In the genomic region with DNA sequence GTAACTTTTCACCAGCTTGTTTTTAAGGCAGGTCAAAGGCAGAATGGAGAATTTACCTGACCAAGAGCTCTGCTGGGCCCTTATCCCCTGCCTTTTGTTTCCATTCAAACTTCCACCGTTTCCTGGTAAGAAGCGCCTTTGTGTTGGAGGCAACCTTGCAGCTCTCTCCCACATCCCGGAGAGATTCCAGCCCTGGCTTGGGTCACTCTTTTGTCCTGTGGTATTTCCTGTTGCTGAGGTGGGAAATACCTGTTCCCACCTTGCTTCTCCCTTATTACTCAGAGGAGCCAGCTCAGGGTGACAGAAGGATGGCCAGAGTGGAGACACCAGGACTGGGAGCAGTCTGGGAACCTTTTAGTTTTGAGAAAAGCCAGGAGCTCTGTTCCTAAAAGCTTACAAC, we compare ENCODE assay signal across 30 mouse cellular contexts. TPM values are rescaled to one million over a fixed set of nuclear protein-coding genes. Genes with fewer than 3 reads are reported as not detected.
A peak's percentile ranks its signal among the peaks of the same experiment; 100 is the strongest.
DNase-seq lines count a peak whose midpoint lies in the region; ATAC-seq and TF ChIP-seq lines count a peak whose summit lies in the region.
"Had no signal": no experiment of that assay in that cellular context is flagged by ENCODE, and none has a peak within 500 bp of the region (broad histone marks: within the 10 kb centered on the region; RNA-seq: fewer than 3 reads in every experiment).

No protein-coding gene starts in this region.

- 19% methylated on average over 3 of the region's 3 CpGs for WGBS in forebrain, embryonic 10.5 days
- 24% methylated on average over 3 of the region's 3 CpGs for WGBS in forebrain, embryonic 15.5 days
- WGBS in heart, embryonic 12.5 days = 51% methylated on average over 3 of the region's 3 CpGs

- no peaks in the 10 kb centered on the region for H3K9me3 ChIP-seq in forebrain, embryonic 10.5 days
- H3K9me3 ChIP-seq in forebrain, embryonic 15.5 days = no peaks in the 10 kb centered on the region
- no peaks in the 10 kb centered on the region for H3K9me3 ChIP-seq in heart, embryonic 12.5 days (replicated peaks)
- H3K9me3 ChIP-seq in E14TG2a.4 (ENCODE audit: low read length) = peaks cover 10% of the 10 kb centered on the region
- H3K9me3 ChIP-seq: embryonic facial prominence, embryonic 13.5 days; hindbrain, embryonic 12.5 days; liver, embryonic 13.5 days; megakaryocyte, embryonic 14.5 days; midbrain, embryonic 12.5 days; neural tube, embryonic 12.5 days had no signal

- no peak for TF ChIP-seq CTCF in E14TG2a.4 (conservative IDR thresholded peaks at IDR 0.05; ENCODE audit: low read length)

- intact Hi-C loops in left cerebral cortex, postnatal 36 days (cut with DNase I) = loop anchor here (5.0 kb wide), 1 partner anchor 71 kb away; no protein-coding TSS in a partner anchor

- no peaks in the 10 kb centered on the region for H3K27me3 ChIP-seq in forebrain, embryonic 10.5 days (ENCODE audit: poor library complexity, severe bottlenecking)
- no peaks in the 10 kb centered on the region for H3K27me3 ChIP-seq in forebrain, embryonic 15.5 days
- H3K27me3 ChIP-seq in heart, embryonic 12.5 days (replicated peaks) = no peaks in the 10 kb centered on the region
- H3K27me3 ChIP-seq in E14TG2a.4 (ENCODE audit: insufficient read depth, low read length) = no peaks in the 10 kb centered on the region
- H3K27me3 ChIP-seq: embryonic facial prominence, embryonic 13.5 days; hindbrain, embryonic 12.5 days; liver, embryonic 13.5 days; megakaryocyte, embryonic 14.5 days; midbrain, embryonic 12.5 days; neural tube, embryonic 12.5 days had no signal

- no peak for DNase-seq in forebrain, embryonic 10.5 days (ENCODE audit: extremely low spot score, low spot score)
- no peak for DNase-seq in heart, postnatal 4 days
- DNase-seq in ZHBTc4 (ENCODE audit: low read depth, low spot score) = peak; percentile 83
- no peak for DNase-seq in left cerebral cortex, postnatal 36 days (ENCODE audit: low spot score in 2 of 2)
- DNase-seq in kidney, adult 11 months = no peak
- DNase-seq: cerebellum, adult 11-12 months; cerebellum, adult 9-11 months; embryo, embryonic 11 days; forebrain, postnatal 0 days; gastrocnemius, postnatal 25 days; heart, postnatal 14 days; kidney, adult 9 months; kidney, postnatal 10 days; liver, embryonic 13.5 days; lung, postnatal 4 days; right cerebral cortex, postnatal 4 days; thymus, adult 2 months; thymus, postnatal 36 days had no signal

- H3K4me1 ChIP-seq in forebrain, embryonic 10.5 days = peaks cover 13% of the 10 kb centered on the region
- H3K4me1 ChIP-seq in forebrain, embryonic 15.5 days = no peaks in the 10 kb centered on the region
- H3K4me1 ChIP-seq in heart, embryonic 12.5 days (replicated peaks) = peaks cover 19% of the 10 kb centered on the region
- peaks cover 47% of the 10 kb centered on the region for H3K4me1 ChIP-seq in E14TG2a.4 (replicated peaks; ENCODE audit: low read depth, low read length)
- H3K4me1 ChIP-seq: hindbrain, embryonic 12.5 days; megakaryocyte, embryonic 14.5 days; neural tube, embryonic 12.5 days had no signal

- no peak overlapping the region for H3K4me2 ChIP-seq in forebrain, embryonic 15.5 days (replicated peaks)
- H3K4me2 ChIP-seq in heart, embryonic 12.5 days = no peak overlapping the region
- H3K4me2 ChIP-seq: embryonic facial prominence, embryonic 13.5 days; hindbrain, embryonic 12.5 days; liver, embryonic 13.5 days; midbrain, embryonic 12.5 days; neural tube, embryonic 12.5 days had no signal

- no peak for ATAC-seq in forebrain, embryonic 15.5 days (replicated peaks)
- ATAC-seq in heart, embryonic 12.5 days (ENCODE audit: insufficient number of reproducible peaks, low FRiP score) = 0 out of 2 replicates have a peak, but pooled peaks have one; percentile 25
- ATAC-seq: forebrain, postnatal 0 days; intestine, embryonic 16.5 days; lung, postnatal 0 days had no signal

- H3K9ac ChIP-seq in forebrain, embryonic 15.5 days (replicated peaks) = no peak overlapping the region
- H3K9ac ChIP-seq in heart, embryonic 12.5 days = no peak overlapping the region
- H3K9ac ChIP-seq: embryonic facial prominence, embryonic 13.5 days; forebrain, postnatal 0 days; hindbrain, embryonic 12.5 days; liver, embryonic 13.5 days; midbrain, embryonic 12.5 days; neural tube, embryonic 12.5 days had no signal

- no peak overlapping the region for H3K4me3 ChIP-seq in forebrain, embryonic 10.5 days
- H3K4me3 ChIP-seq in forebrain, embryonic 15.5 days = no peak overlapping the region
- no peak overlapping the region for H3K4me3 ChIP-seq in heart, embryonic 12.5 days
- peak overlapping the region; percentile 14; the same call in 1 of the 2 replicates for H3K4me3 ChIP-seq in E14TG2a.4 (replicated peaks; ENCODE audit: low read length)
- H3K4me3 ChIP-seq: embryonic facial prominence, embryonic 13.5 days; hindbrain, embryonic 12.5 days; liver, embryonic 13.5 days; megakaryocyte, embryonic 14.5 days; midbrain, embryonic 12.5 days; myocyte; neural tube, embryonic 12.5 days had no signal

- peak overlapping the region; percentile 33; the same call in 1 of the 2 replicates for H3K27ac ChIP-seq in forebrain, embryonic 10.5 days
- H3K27ac ChIP-seq in forebrain, embryonic 15.5 days (replicated peaks) = no peak overlapping the region
- H3K27ac ChIP-seq in heart, embryonic 12.5 days (ENCODE audit: poor library complexity, severe bottlenecking) = 0 out of 2 replicates have a peak overlapping the region, but pooled peaks have one; percentile 7
- H3K27ac ChIP-seq: embryonic facial prominence, embryonic 13.5 days; hindbrain, embryonic 12.5 days; liver, embryonic 13.5 days; midbrain, embryonic 12.5 days; neural tube, embryonic 12.5 days; stomach, postnatal 0 days had no signal

- H3K36me3 ChIP-seq in forebrain, embryonic 10.5 days (replicated peaks) = peaks cover 5% of the 10 kb centered on the region; the same call in 1 of the 2 replicates
- H3K36me3 ChIP-seq in forebrain, embryonic 15.5 days = no peaks in the 10 kb centered on the region
- H3K36me3 ChIP-seq in heart, embryonic 12.5 days = no peaks in the 10 kb centered on the region; the same call in 1 of the 2 replicates
- peaks cover 26% of the 10 kb centered on the region for H3K36me3 ChIP-seq in E14TG2a.4 (ENCODE audit: insufficient read depth, low read length)
- H3K36me3 ChIP-seq: embryonic facial prominence, embryonic 13.5 days; liver, embryonic 13.5 days; midbrain, embryonic 12.5 days; neural tube, embryonic 12.5 days had no signal

RNA-seq across cellular contexts. Expression of gene Slc1a3, which starts 12.6 kb away (rescaled TPM):
- polyA plus RNA-seq in forebrain, embryonic 10.5 days (2016; fragmentation: Nextera tagmentation; extraction: Ambion mirVana) = 27.0 and 29.0 TPM in 2 replicates
- polyA plus RNA-seq in forebrain, embryonic 15.5 days (2015; fragmentation: Nextera tagmentation; extraction: Ambion mirVana) = 116 and 123 TPM in 2 replicates
- polyA plus RNA-seq in heart, embryonic 12.5 days (2016; fragmentation: Nextera tagmentation; extraction: Ambion mirVana) = 19.7 and 19.9 TPM in 2 replicates
- total RNA-seq in heart, postnatal 4 days (2021) = 1 to 10 TPM; 2.3 to 2.8 TPM
- 100 to 1,000 TPM; 311 to 320 TPM for total RNA-seq in left cerebral cortex, postnatal 36 days (2021)
